Mouse (Mus musculus) gonadal fat pad, adult 2 months (tissue): ENCODE data around the gene Rab11a. TPM values are rescaled to one million over a fixed set of nuclear protein-coding genes. Genes with fewer than 3 reads are reported as not detected.

Experiments
- DNase-seq: peaks from one replicate; pipeline ENCODE4 v3.0.0-alpha.2; 2012; ENCODE audit warnings: low read depth
- polyA plus RNA-seq: library from polyadenylated mRNA; depleted of rRNA; stranded (reverse); fragments of >200 nt; gene quantifications from 2 replicates; pipeline ENCODE4 v1.2.3, GENCODE M21; 2012; rRNA removed

Gene Rab11a
- 123 and 124 TPM in 2 replicates for polyA plus RNA-seq

- DNase-seq: peak; percentile 45
Measured at GRCm38 (mm10) chr9:64737406-64738201, at the start of gene Rab11a. Gene Rab11a (minus strand): TSS chr9:64737758.

DNA sequence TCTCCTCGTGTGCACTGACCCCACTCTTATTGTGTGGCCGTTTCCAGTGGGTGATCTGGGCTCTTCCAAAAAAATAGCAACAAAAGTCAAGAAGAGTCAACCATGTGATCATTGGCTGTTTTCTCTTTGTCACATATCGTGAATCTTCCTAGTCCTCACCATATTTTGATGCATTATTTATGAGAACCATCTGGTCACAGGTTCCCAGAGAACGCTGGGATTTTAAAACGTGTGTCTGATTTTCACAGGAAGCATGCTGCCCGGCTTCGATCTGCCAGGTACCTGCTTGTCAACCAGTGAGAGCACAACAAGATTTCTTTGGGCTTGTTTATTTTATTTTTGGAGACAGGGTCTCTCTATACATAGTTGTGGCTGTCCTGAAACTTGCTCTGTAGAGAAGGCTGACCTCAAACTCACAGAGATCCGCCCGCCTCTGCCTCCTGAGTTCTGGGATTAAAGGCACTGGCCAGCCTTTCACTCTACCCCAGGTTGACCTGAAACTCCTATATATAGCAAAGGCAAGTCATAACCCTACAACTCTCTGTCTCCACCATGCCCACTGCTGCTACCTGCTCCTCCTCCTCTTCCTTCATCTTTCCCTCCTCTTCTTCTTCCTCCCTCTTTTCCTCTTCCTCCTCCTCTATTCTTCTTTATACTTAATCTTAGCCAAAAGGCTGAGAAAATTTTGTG is 48.8 kb upstream of the Rab11a start:
- no peak for DNase-seq

- DNase-seq: no peak
Measured at GRCm38 (mm10) chr9:64784841-64785240, 47.3 kb upstream of the Rab11a start.

DNA sequence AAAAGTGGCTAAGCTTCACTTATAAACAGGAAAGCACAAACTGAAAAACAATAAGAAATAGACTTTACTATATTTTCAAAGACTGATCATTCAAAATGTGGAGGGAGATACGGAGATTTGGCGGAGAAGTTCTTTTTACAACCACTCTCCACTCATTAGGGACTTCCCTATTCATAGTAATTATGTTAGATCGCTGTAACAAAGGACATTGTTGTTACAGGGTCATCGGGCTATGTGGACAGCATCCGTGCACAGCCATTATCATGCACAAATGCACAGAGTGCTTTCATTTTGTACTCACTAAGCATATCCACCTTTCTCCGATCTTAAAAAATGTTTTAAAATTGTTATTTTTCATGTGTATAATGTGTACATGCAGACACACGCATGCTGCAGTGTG is 46.0 kb upstream of the Rab11a start:
- DNase-seq: no peak

- no peak for DNase-seq
Measured at GRCm38 (mm10) chr9:64779628-64780027, 42.1 kb upstream of the Rab11a start.

- DNase-seq: no peak
Measured at GRCm38 (mm10) chr9:64778151-64778550, 40.6 kb upstream of the Rab11a start.

- no peak for DNase-seq
Measured at GRCm38 (mm10) chr9:64777441-64777987, 40.0 kb upstream of the Rab11a start.

GRCm38 (mm10) chr9:64775491-64775890 is 37.9 kb upstream of the Rab11a start:
- no peak for DNase-seq

GRCm38 (mm10) chr9:64774883-64775282 is 37.3 kb upstream of the Rab11a start:
- no peak for DNase-seq

- no peak for DNase-seq
Measured at GRCm38 (mm10) chr9:64774411-64774811, 36.9 kb upstream of the Rab11a start.

- no peak for DNase-seq
Measured at GRCm38 (mm10) chr9:64773936-64774335, 36.4 kb upstream of the Rab11a start.

- DNase-seq: no peak
Measured at GRCm38 (mm10) chr9:64773254-64773653, 35.7 kb upstream of the Rab11a start.

- DNase-seq: no peak
Measured at GRCm38 (mm10) chr9:64771236-64771635, 33.7 kb upstream of the Rab11a start.

DNA sequence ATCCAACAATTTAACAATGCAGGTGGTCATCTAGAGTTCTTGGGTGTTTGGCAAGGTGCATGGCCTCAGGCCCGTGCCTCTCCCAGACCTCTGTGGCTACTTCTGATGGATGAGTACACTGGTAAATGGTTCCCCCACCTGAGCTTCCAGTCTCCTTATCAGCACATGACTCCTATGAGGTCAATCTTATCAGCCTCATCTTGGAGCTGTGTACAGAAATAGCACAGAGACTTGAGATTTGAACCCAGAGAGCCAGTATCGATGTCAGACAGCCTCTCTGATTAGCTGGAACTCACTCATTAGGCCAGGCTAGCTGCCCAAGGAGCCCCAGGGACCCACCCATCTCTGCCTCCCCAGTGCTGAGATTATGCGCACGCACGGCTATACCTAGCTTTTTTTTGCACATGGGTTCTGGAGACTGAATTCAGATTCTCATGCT is 32.9 kb upstream of the Rab11a start:
- no peak for DNase-seq

- DNase-seq: no peak
Measured at GRCm38 (mm10) chr9:64769911-64770310, 32.4 kb upstream of the Rab11a start.

- no peak for DNase-seq
Measured at GRCm38 (mm10) chr9:64769066-64769695, 31.6 kb upstream of the Rab11a start.

DNA sequence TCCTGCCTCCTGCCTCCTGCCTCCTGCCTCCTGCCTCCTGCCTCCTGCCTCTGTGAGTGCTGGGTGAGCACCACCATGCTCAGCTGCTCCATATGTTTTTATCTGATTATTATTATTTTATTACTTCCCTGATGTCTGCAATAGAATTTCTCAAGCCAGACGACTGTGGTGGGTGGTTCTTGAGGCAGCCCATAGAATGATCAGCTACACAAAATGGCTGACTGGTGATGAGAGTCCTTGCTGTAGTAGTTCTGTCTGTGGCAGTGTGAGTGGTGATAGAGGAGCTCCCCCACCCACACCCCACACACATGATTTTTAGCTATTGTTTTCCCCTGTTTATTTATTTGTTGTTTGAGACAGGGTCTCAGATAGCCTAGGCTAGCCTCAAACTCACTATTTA is 30.2 kb upstream of the Rab11a start:
- DNase-seq: no peak

DNA sequence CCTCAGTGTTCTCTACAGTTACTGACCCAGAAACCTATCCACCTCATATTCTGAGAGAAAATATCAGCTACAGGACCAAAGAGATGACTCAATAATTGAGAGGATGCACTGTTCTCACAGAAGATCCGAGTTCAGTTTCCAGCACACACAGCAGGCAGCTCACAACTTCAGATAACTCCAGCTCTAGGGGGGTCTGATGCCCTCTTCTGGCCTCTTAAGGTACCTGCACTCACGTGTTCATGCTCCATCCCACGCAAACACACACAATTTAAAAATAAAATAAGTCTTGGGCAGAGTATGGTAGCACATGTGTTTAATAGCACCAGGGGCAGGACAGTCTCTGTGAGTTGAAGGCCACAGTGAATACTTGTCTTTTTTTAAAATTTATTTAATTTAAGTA is 28.6 kb upstream of the Rab11a start:
- DNase-seq: no peak

DNA sequence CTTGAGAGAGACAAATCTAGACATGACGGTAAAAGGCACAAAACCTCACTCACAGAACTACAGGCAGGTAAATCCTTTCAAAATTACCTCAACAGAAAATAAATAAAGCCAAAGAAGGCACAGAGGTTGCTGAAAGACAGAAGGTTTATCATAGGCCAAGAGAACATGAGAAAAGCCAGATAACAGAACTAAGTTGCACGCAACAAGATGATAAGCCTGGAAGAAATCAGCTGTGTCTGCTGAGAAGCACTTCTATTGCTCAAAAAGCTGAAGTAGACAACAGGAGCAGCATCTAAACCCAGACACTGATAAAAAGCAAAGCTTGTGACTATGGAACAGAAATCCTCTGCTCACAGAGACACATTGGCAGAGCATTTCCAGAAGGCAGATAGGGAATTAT is 27.3 kb upstream of the Rab11a start:
- no peak for DNase-seq

DNA sequence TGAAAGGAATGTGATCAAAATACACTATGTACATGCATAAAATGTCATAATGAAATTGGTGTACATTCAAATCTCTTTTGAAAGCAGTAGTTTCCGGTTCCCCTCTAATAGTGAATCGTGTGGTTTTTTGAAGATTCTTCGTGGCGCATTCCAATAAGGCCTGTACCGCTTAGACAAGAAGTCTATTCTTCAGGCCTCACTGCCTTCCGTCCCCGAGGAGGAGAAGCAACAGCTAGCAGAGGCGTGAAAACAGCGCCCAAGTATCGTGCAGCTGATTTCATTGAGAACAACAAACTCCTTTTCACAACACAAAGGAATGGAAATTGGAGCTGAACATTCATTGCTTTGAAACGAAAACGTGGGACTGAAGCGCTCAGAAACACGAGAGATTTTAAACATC is 20.5 kb upstream of the Rab11a start:
- no peak for DNase-seq

DNA sequence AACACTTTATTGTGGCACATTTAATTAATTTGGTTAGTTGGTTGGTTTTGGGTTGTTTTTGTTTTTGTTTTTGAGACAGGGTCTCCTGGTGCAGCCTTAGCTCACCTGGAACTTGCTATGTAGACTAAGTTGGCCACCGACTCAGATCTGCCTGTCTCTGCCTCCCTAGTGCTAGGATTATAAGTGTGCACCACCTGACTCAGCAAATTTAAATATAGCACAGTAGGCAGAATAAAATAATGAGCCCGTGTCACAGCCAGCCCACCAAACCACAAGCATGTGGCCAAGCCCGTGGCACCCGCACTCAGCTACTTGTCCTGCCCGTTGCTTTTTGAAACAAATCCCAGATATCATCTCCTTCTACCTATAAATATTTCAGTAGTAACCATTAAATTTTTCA is 15.0 kb upstream of the Rab11a start:
- no peak for DNase-seq

DNA sequence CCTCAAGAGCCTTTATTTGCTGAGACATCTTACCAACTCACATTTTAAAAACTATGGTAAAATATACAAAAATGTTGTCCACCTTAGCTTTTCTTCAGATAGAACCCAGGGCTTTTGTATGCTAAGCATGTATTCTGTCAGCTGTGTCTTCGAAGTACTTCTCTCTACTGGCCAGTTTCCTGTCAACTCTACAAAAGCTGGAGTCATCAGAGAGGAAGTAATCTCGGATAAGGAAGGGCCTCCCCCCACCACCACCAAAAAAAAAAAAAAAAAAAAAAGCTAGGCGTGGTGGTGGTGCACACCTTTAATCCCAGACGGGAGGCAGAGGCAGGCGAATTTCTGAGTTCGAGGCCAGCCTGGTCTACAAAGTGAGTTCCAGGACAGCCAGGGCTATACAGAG is 11.8 kb upstream of the Rab11a start:
- DNase-seq: no peak

DNA sequence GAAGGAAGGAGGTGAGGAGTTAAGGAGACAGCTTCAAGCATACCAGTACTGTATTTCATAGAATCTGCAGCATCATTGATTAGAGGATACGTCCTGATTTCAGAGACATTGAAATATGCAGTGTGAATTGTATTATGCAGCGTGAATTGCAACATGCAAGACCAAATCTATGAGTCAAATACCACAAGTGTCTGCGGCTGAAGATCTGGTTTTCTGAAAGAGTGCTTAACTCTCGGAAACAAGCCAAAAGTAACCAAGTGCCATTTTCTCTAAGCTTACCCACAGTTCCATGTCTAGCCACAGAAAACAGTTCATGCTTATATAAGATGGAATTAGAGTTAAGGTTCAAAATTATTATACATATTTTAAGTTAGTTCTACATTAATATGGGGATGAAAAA is 10.2 kb upstream of the Rab11a start:
- no peak for DNase-seq
